ENCODE assay signal across 32 mouse cellular contexts in genomic region chr17:66594435-66594834, GRCm38 (mm10). TPM values are rescaled to one million over a fixed set of nuclear protein-coding genes. Genes with fewer than 3 reads are reported as not detected.
A peak's percentile ranks its signal among the peaks of the same experiment; 100 is the strongest.
DNase-seq lines count a peak whose midpoint lies in the region; ATAC-seq and TF ChIP-seq lines count a peak whose summit lies in the region.
"Had no signal": no experiment of that assay in that cellular context is flagged by ENCODE, and none has a peak within 500 bp of the region (broad histone marks: within the 10 kb centered on the region; RNA-seq: fewer than 3 reads in every experiment).

Themis3 (minus strand) TSS chr17:66594621.

- H3K27ac ChIP-seq in intestine, postnatal 0 days (ENCODE audit: low read depth, low read length), result peak within 1 kb of the TSS; percentile 55
- peak within 1 kb of the TSS; percentile 97 for H3K27ac ChIP-seq in small intestine, adult 2 months (ENCODE audit: insufficient read depth, low read depth, low read length)
- H3K27ac ChIP-seq: embryonic facial prominence, embryonic 13.5 days; forebrain, embryonic 10.5 days; forebrain, embryonic 15.5 days; heart, embryonic 15.5 days; hindbrain, embryonic 14.5 days; hindbrain, postnatal 0 days had no signal

- no peak within 1 kb of the TSS for H3K9ac ChIP-seq in intestine, postnatal 0 days (ENCODE audit: low read depth, low read length)
- H3K9ac ChIP-seq: embryonic facial prominence, embryonic 13.5 days; forebrain, embryonic 15.5 days; heart, embryonic 12.5 days; heart, embryonic 15.5 days; hindbrain, embryonic 14.5 days had no signal

- DNase-seq in testis, postnatal 10 days (ENCODE audit: low spot score), result peak; percentile 32
- no peak for DNase-seq in testis, postnatal 14 days (ENCODE audit: low spot score)
- no peak for DNase-seq in yolk sac, embryonic 10.5 days (ENCODE audit: low spot score)
- no peak for DNase-seq in cerebellum, adult 9-11 months
- no peak for DNase-seq in ovary, adult 18-20 months (ENCODE audit: low spot score)
- DNase-seq: adrenal gland, adult 8-10 months; adrenal gland, postnatal 25 days; cerebellum, adult 11-12 months; cerebellum, adult 8-10 months; cerebellum, postnatal 25 days; gastrocnemius, postnatal 10 days; gastrocnemius, postnatal 36 days; heart, postnatal 10 days; heart, postnatal 36 days had no signal

- 38% methylated on average over 5 of the region's 5 CpGs for WGBS in intestine, postnatal 0 days
- WGBS in small intestine, adult 2 months, result 19% methylated on average over 5 of the region's 5 CpGs

- TF ChIP-seq CTCF in intestine, postnatal 0 days (IDR thresholded peaks at IDR 0.05; ENCODE audit: low read depth), result no peak
- no peak for TF ChIP-seq CTCF in small intestine, adult 2 months (IDR thresholded peaks at IDR 0.05; ENCODE audit: extremely low read depth, insufficient read length, insufficient replicate concordance, low read depth, low read length)

- peak within 1 kb of the TSS; percentile 51 for H3K4me2 ChIP-seq in intestine, postnatal 0 days (replicated peaks; ENCODE audit: low read depth)
- H3K4me2 ChIP-seq: embryonic facial prominence, embryonic 13.5 days; forebrain, embryonic 15.5 days; heart, embryonic 12.5 days; heart, embryonic 15.5 days; hindbrain, embryonic 14.5 days had no signal

- H3K4me3 ChIP-seq in intestine, postnatal 0 days (ENCODE audit: low read depth, low read length), result peak within 1 kb of the TSS; percentile 27
- H3K4me3 ChIP-seq in small intestine, adult 2 months (ENCODE audit: low read depth, low read length), result peak within 1 kb of the TSS; percentile 52
- H3K4me3 ChIP-seq: embryonic facial prominence, embryonic 13.5 days; forebrain, embryonic 10.5 days; forebrain, embryonic 15.5 days; heart, embryonic 12.5 days; heart, embryonic 15.5 days had no signal

- no peaks in the 10 kb centered on the region for H3K36me3 ChIP-seq in intestine, postnatal 0 days (ENCODE audit: control insufficient read depth, insufficient read depth)
- peaks cover 14% of the 10 kb centered on the region; the same call in 1 of the 2 replicates for H3K36me3 ChIP-seq in small intestine, adult 2 months (ENCODE audit: control insufficient read depth, insufficient read depth, low read length)
- H3K36me3 ChIP-seq: embryonic facial prominence, embryonic 13.5 days; forebrain, embryonic 10.5 days; forebrain, embryonic 15.5 days; heart, embryonic 12.5 days; heart, embryonic 15.5 days had no signal

- TF ChIP-seq POLR2A in small intestine, adult 2 months (IDR thresholded peaks at IDR 0.05; ENCODE audit: low read depth, low read length), result peak; percentile 84; the same call in 1 of the 2 replicates

- no peaks in the 10 kb centered on the region for H3K27me3 ChIP-seq in intestine, postnatal 0 days (replicated peaks; ENCODE audit: control insufficient read depth, insufficient read depth, low read length)
- H3K27me3 ChIP-seq in small intestine, adult 2 months (ENCODE audit: control insufficient read depth, insufficient read depth, low read length), result no peaks in the 10 kb centered on the region
- H3K27me3 ChIP-seq: embryonic facial prominence, embryonic 13.5 days; forebrain, embryonic 15.5 days; heart, embryonic 12.5 days; heart, embryonic 15.5 days had no signal

- peak; percentile 14 to 64; a peak in 2 of 4 replicates for ATAC-seq in hematopoietic stem cell, adult 5-6 weeks (replicated peaks in 1 of 2; ENCODE audit: insufficient read depth in 1 of 2, low FRiP score in 2 of 2, low TSS enrichment in 1 of 2, low read depth in 1 of 2, poor library complexity in 2 of 2, severe bottlenecking in 2 of 2)
- ATAC-seq in intestine, postnatal 0 days, result peak; percentile 58
- ATAC-seq: activated CD4-positive, CD25-positive, alpha-beta regulatory T cell, adult 4 months; CD4-positive, CD25-positive, alpha-beta regulatory T cell, adult 4 months; forebrain, embryonic 15.5 days; hindbrain, postnatal 0 days; inflammation-experienced regulatory T-cells, adult 6 months had no signal

- no peaks in the 10 kb centered on the region for H3K9me3 ChIP-seq in intestine, postnatal 0 days (ENCODE audit: control insufficient read depth)
- H3K9me3 ChIP-seq: embryonic facial prominence, embryonic 13.5 days; forebrain, embryonic 10.5 days; forebrain, embryonic 15.5 days; heart, embryonic 12.5 days; heart, embryonic 15.5 days had no signal

- peaks cover 14% of the 10 kb centered on the region; the same call in 1 of the 2 replicates for H3K4me1 ChIP-seq in intestine, postnatal 0 days (replicated peaks; ENCODE audit: control insufficient read depth, insufficient read depth, low read length)
- peaks cover 22% of the 10 kb centered on the region; the same call in 1 of the 2 replicates for H3K4me1 ChIP-seq in small intestine, adult 2 months (ENCODE audit: control insufficient read depth, insufficient read depth, insufficient read length, low read length)
- H3K4me1 ChIP-seq: forebrain, embryonic 10.5 days; forebrain, embryonic 15.5 days had no signal

RNA-seq across cellular contexts. Expression of gene Themis3, which starts in this region (rescaled TPM):
- total RNA-seq in hematopoietic stem cell, adult 5-6 weeks (2017), result not detected in 2 replicates
- polyA plus RNA-seq in intestine, postnatal 0 days (2015; fragmentation: Nextera tagmentation; extraction: Ambion mirVana), result 25.7 and 30.6 TPM in 2 replicates
- 12.4 and 30.1 TPM in 2 replicates for polyA plus RNA-seq in small intestine, adult 2 months (2012; rRNA removed)
- total RNA-seq: adrenal gland, adult 8-10 months; adrenal gland, postnatal 25 days; common myeloid progenitor, adult 5-6 weeks; gastrocnemius, postnatal 10 days; granulocyte monocyte progenitor cell, adult 5-6 weeks; heart, postnatal 36 days had no signal
- polyA plus RNA-seq: activated CD4-positive, CD25-positive, alpha-beta regulatory T cell, adult 4 months; brain, embryonic 14.5 days; C2C12; CD4-positive, CD25-positive, alpha-beta regulatory T cell, adult 4 months; forebrain, embryonic 15.5 days; heart, embryonic 12.5 days; hindbrain, embryonic 11.5 days; hindbrain, embryonic 14.5 days; hindbrain, postnatal 0 days; inflammation-experienced regulatory T-cells, adult 6 months had no signal

Comparison
In these comparisons a context has a peak if more than half of its experiments do, and no peak if none do; other contexts are left out.
1. Peak in ATAC-seq in hematopoietic stem cell, adult 5-6 weeks; RNA of the gene not detected or under 1 TPM.